Comparison of ENCODE assay signal across 13 mouse cellular contexts in the genomic region with DNA sequence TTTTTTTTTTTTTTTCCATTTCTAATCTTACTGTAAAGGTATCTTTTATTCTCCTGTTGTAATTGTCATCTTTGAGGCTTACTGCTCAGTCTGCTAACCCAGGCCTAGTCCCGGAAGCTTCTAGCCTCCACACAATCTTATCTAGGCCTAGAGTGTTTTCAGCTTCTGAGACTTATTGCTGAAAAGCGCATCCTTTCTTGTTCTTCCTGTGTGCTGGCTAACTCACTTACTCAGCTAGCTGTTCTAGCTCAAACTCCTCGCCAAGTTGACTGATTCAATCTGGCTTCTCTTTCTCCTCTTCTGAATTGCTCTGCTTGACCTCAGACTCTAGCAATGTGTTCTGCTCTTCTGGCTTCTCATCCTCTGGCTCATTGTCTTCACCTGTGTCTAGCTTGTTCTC. TPM values are rescaled to one million over a fixed set of nuclear protein-coding genes. Genes with fewer than 3 reads are reported as not detected.
DNase-seq lines count a peak whose midpoint lies in the region; ATAC-seq and TF ChIP-seq lines count a peak whose summit lies in the region.
"Had no signal": no experiment of that assay in that cellular context is flagged by ENCODE, and none has a peak within 500 bp of the region (broad histone marks: within the 10 kb centered on the region; RNA-seq: fewer than 3 reads in every experiment).

No protein-coding gene starts in this region.

- peaks cover 39% of the 10 kb centered on the region for H3K4me1 ChIP-seq in kidney, embryonic 15.5 days
- peaks cover 9% of the 10 kb centered on the region for H3K4me1 ChIP-seq in kidney, adult 2 months (ENCODE audit: control insufficient read depth, insufficient read depth, low read length)
- peaks cover 38% of the 10 kb centered on the region for H3K4me1 ChIP-seq in liver, embryonic 13.5 days (replicated peaks)

- no peak for ATAC-seq in kidney, embryonic 15.5 days (replicated peaks; ENCODE audit: low FRiP score)
- ATAC-seq in liver, embryonic 13.5 days (ENCODE audit: low read depth), result no peak
- ATAC-seq: forebrain, embryonic 16.5 days had no signal

- peak overlapping the region; percentile 16; the same call in 1 of the 2 replicates for H3K4me3 ChIP-seq in kidney, embryonic 15.5 days (replicated peaks)
- no peak overlapping the region for H3K4me3 ChIP-seq in kidney, adult 2 months (ENCODE audit: insufficient read depth, low read depth, low read length)
- H3K4me3 ChIP-seq in liver, embryonic 13.5 days (replicated peaks), result peak overlapping the region; percentile 97

- H3K36me3 ChIP-seq in kidney, embryonic 15.5 days, result peaks cover 11% of the 10 kb centered on the region
- no peaks in the 10 kb centered on the region for H3K36me3 ChIP-seq in kidney, adult 2 months (ENCODE audit: control insufficient read depth, insufficient read depth, low read length)
- peaks cover 17% of the 10 kb centered on the region for H3K36me3 ChIP-seq in liver, embryonic 13.5 days

- 0 out of 2 replicates have a peak overlapping the region, but pooled peaks have one; percentile 2 for H3K27ac ChIP-seq in kidney, embryonic 15.5 days
- no peak overlapping the region for H3K27ac ChIP-seq in kidney, adult 2 months (ENCODE audit: insufficient read depth, low read depth, low read length)
- H3K27ac ChIP-seq in liver, embryonic 13.5 days, result no peak overlapping the region; the same call in 1 of the 2 replicates

- WGBS in kidney, embryonic 15.5 days, result 85% methylated on average over 3 of the region's 3 CpGs
- WGBS in kidney, adult 2 months, result 83% methylated on average over 3 of the region's 3 CpGs
- 41% methylated on average over 3 of the region's 3 CpGs for WGBS in liver, embryonic 13.5 days (ENCODE audit: insufficient replicate concordance)

- no peaks in the 10 kb centered on the region for H3K9me3 ChIP-seq in kidney, embryonic 15.5 days (replicated peaks)
- H3K9me3 ChIP-seq in liver, embryonic 13.5 days (replicated peaks), result no peaks in the 10 kb centered on the region

- H3K4me2 ChIP-seq in kidney, embryonic 15.5 days, result peak overlapping the region; percentile 31
- H3K4me2 ChIP-seq in liver, embryonic 13.5 days, result peak overlapping the region; percentile 99

- DNase-seq in kidney, adult 2 months, result no peak
- peak; percentile 54 for DNase-seq in CD4-positive, CD25-positive, alpha-beta regulatory T cell, adult 2 months (ENCODE audit: low read depth, low spot score)
- DNase-seq in MEL-GATA-1-ER (ENCODE audit: extremely low read depth, low read depth), result peak; percentile 60
- no peak for DNase-seq in liver, embryonic 13.5 days
- no peak for DNase-seq in adrenal gland, adult 18-20 months (ENCODE audit: low spot score in 2 of 2)
- no peak for DNase-seq in thymus, postnatal 4 days
- no peak for DNase-seq in spleen, postnatal 4 days (ENCODE audit: low spot score in 2 of 2)
- DNase-seq: cerebellum, postnatal 25 days; kidney, postnatal 25 days; midbrain, embryonic 14.5 days; thymus, postnatal 36 days had no signal

- TF ChIP-seq CTCF in kidney, adult 2 months (conservative IDR thresholded peaks at IDR 0.05; ENCODE audit: insufficient read depth, insufficient read length, low read depth, low read length), result no peak

- TF ChIP-seq POLR2A in kidney, adult 2 months (IDR thresholded peaks at IDR 0.05; ENCODE audit: low read depth, low read length), result no peak

- peak overlapping the region; percentile 21; the same call in 1 of the 2 replicates for H3K9ac ChIP-seq in kidney, embryonic 15.5 days
- no peak overlapping the region for H3K9ac ChIP-seq in liver, embryonic 13.5 days

- H3K27me3 ChIP-seq in kidney, embryonic 15.5 days, result no peaks in the 10 kb centered on the region
- H3K27me3 ChIP-seq in kidney, adult 2 months (replicated peaks; ENCODE audit: control insufficient read depth, insufficient read depth, low read length), result no peaks in the 10 kb centered on the region
- no peaks in the 10 kb centered on the region for H3K27me3 ChIP-seq in liver, embryonic 13.5 days

RNA-seq across cellular contexts. Expression of a gene that starts 1.4 kb away (rescaled TPM):
- 76.2 and 79.8 TPM in 2 replicates for polyA plus RNA-seq in kidney, embryonic 15.5 days (2015; fragmentation: Nextera tagmentation; extraction: Ambion mirVana)
- polyA plus RNA-seq in kidney, adult 2 months (2012; rRNA removed), result 7.9 and 12.5 TPM in 2 replicates
- 28.0 and 36.9 TPM in 2 replicates for polyA plus RNA-seq in liver, embryonic 13.5 days (2015; fragmentation: Nextera tagmentation; extraction: Ambion mirVana)
- total RNA-seq in adrenal gland, adult 18-20 months (2021), result 10 to 100 TPM; 38.6 to 43.1 TPM

Comparison
In these comparisons a context has a peak if more than half of its experiments do, and no peak if none do; other contexts are left out.
1. DNase-seq: peak in CD4-positive, CD25-positive, alpha-beta regulatory T cell, adult 2 months (single experiment) and MEL-GATA-1-ER (single experiment); none in kidney, adult 2 months (single experiment), liver, embryonic 13.5 days (single experiment), adrenal gland, adult 18-20 months (0 of 2), thymus, postnatal 4 days (single experiment) and spleen, postnatal 4 days (0 of 2).